Mouse (Mus musculus): ENCODE measurements around the gene Smg9.
A peak's percentile ranks its signal among the peaks of the same experiment; 100 is the strongest.

Smg9 gene

GRCm38 (mm10) chr7:24441785-24442184, 42.4 kb downstream of the Smg9 start:
- peak; percentile 50 for DNase-seq (ENCODE audit: low read depth, low spot score)

GRCm38 (mm10) chr7:24442313-24442712, 42.9 kb downstream of the Smg9 start:
- DNase-seq (ENCODE audit: low read depth, low spot score): no peak

DNA sequence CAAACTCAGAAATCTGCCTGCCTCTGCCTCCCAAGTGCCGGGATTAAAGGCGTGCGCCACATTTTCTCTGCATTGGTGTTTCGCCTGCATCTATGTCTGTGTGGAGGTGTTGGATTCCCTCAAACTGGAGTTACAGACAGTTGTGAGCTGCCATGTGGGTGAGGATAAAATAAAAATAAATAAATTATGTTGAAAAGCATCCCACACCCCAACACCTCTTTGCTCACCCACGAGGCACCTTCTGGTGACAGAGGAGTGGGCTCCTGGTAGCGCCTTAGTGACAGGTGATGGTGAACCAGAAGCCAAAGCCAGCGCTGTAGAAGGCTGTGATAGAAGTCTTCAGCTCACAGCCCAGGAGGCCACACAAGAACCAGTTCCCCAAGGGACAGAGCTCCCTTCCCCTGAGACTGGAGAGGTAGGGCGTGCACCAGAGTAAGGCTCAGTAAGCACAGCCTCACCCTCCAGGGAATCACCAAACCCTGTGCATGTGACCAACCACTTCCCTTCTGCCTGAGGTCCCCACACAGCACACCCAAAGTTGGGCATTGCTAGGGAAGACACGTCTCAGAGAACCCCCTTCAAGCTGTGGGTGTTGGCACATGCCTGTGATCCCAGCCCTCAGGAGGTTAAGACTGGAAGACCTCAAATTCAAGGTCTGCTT, 46.0 kb downstream of the Smg9 start:
- no peak for DNase-seq (ENCODE audit: low read depth, low spot score)

DNA sequence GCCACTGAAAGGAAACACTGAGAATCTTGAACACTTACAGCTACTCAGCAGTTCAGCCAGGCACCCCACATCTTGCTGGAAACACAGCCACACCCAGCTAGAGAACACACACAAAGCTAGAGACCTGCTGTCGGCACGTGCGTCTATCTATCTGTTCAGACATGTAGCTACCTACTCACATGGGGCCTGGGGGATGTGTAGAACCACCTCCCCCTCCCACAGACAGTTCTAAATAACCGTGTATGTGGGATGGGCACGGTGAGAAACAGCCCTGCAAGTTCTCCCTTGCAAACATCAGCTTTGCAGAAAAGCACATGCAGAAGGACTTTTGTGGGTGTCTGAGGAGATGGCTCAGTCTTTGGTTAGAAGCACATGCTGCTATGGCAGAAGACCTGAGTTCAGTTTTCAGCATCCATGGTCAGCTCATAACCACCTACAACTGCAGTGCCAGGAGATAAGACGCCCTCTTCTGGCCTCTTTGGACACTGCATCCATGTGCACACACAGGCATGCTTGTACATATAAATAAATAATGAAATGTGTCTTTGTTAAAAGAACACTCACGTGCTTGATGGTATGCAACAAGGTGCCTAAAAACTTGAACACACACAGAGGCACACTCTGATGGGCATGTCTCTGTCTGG, 47.4 kb downstream of the Smg9 start:
- no peak for DNase-seq (ENCODE audit: low read depth, low spot score)

GRCm38 (mm10) chr7:24448782-24449517, 49.5 kb downstream of the Smg9 start:
- no peak for DNase-seq (ENCODE audit: low read depth, low spot score)

DNA sequence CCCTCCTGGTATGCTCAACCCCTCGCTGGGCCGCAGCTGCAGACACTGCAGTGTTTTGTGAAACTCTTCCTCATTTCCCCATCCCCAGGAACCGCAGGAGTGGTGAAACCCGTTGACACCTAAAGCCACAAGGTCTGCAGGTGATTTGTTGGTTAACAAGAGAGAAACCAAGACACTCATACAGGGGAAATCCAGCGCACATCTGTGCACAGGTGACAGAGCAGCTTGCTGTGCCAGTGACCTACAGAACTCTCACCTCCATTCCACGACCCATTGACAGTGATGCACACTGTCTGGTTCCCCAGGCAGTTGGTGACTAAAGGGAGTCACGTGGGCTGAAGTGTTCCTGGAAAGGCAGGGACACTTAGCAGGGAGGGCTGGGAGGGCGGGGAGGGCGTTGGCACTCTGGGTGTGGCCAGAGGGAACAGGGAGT, 51.2 kb downstream of the Smg9 start:
- DNase-seq (ENCODE audit: low read depth, low spot score): no peak

DNA sequence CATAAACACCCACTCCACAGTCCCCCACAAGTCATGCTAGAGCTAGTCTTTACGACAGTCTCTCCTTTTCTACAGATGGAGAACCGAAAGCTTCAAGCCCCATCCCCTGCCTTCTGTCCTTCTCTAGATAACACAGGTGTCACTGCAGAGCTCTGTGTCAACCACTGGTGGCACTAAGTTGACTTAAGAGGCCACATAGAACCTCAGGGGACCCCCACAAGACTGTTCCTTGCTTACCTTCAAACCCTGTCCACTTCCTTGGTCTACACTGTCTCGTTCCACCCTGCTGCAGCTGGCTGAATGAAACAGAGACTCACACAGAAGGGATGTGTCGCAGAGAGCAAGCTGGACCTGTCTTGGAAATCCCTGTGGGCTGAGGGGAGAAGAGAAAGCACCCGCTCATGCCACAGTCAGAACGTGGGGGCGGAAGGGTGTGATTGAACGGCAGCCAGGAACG, 52.5 kb downstream of the Smg9 start, which contains the start of gene Irgc1:
Gene Irgc1, minus strand, starts transcription at position 443 of the 457 bp plus-strand sequence.
- no peak for DNase-seq (ENCODE audit: low read depth, low spot score)

DNA sequence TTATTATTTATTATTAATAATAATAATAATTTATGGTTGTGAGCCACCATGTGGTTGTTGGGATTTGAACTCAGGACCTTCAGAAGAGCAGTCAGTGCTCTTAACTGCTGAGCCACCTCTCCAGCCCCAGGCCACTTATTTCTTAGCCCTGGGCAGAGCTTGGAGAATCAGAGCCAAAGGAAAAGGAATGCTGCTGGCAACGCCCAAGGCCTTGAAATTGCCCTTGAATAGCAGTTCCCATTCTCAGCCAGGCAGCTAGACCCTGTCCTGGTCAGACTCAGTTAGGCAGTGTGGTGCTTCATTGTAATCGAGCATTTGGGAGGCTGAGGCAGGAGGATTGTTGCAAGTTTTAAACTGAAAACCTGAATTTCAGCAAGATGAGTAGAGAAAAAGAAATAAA, 54.8 kb downstream of the Smg9 start:
- no peak for DNase-seq (ENCODE audit: low read depth, low spot score)

GRCm38 (mm10) chr7:24455726-24456125, 56.3 kb downstream of the Smg9 start:
- DNase-seq (ENCODE audit: low read depth, low spot score): no peak

DNA sequence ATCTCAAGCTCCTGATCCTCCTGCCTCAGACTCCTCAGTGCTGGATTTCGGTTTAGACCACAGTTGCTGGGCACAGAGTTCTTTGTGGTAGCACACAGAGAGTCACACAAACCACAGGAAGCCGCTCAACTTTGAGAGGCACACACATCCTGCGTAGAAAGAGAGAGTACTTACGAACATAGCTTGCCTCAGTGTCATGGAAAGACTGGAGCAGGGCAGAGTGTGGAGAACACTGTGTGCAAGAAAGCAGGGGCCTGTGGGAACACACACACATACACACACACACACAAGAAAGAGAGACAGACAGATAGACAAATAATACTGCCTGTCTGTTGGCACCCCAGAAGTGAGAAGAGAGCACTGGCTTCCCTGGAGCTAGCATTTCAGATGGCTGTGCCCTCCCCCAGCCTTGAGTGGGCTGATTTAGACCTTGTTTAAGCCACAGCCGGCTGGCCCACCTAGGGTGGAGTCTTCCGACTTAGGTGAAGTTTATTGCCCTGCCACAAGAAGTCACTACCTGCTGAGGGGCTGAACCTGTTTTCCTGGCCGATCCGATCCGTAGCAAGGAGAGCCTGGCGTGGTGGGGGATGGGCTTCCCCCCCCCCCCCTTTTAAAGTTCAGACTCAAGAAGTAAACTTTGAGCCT, 58.4 kb downstream of the Smg9 start:
- no peak for DNase-seq (ENCODE audit: low read depth, low spot score)

DNA sequence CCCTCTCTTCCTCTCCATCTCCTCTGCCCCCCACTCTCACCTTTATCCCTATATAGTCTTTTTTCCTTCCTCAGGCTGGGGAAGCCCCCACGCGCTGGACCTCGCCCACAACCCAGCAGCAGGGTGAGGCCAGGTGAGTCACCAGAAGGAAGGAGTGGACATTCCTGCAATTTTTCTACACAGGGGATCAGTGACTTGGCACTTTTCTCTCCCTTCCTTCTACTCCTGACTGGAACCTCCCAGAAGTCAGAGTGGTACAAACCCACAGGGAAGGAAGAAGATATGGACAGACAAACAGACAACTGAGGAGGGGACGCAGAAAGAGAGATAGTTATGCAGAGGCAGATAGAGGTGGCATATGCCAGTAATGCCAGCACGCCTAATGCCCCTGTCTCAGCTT, 60.0 kb downstream of the Smg9 start:
- no peak for DNase-seq (ENCODE audit: low read depth, low spot score)

DNA sequence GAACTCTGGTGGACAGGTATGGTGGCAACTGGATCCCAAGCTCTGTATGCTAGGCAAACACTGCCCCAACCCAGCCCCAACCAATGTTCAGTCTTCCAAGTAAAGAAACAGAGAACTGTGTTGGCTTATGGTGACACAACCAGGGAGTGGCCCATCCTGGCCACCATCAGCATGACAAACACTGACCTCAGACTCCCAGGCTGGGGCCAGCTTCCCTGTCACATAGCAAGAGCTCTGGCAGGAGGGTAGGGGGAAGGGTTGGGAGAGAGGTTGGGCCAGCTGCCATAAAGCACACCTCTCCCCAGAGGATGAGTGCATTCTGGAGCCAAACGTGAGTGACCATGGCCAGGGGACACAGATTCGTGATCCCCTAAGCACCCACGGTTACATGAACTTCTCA, 60.4 kb downstream of the Smg9 start:
- DNase-seq (ENCODE audit: low read depth, low spot score): no peak

GRCm38 (mm10) chr7:24461376-24462051, 62.1 kb downstream of the Smg9 start:
- DNase-seq (ENCODE audit: low read depth, low spot score): no peak

DNA sequence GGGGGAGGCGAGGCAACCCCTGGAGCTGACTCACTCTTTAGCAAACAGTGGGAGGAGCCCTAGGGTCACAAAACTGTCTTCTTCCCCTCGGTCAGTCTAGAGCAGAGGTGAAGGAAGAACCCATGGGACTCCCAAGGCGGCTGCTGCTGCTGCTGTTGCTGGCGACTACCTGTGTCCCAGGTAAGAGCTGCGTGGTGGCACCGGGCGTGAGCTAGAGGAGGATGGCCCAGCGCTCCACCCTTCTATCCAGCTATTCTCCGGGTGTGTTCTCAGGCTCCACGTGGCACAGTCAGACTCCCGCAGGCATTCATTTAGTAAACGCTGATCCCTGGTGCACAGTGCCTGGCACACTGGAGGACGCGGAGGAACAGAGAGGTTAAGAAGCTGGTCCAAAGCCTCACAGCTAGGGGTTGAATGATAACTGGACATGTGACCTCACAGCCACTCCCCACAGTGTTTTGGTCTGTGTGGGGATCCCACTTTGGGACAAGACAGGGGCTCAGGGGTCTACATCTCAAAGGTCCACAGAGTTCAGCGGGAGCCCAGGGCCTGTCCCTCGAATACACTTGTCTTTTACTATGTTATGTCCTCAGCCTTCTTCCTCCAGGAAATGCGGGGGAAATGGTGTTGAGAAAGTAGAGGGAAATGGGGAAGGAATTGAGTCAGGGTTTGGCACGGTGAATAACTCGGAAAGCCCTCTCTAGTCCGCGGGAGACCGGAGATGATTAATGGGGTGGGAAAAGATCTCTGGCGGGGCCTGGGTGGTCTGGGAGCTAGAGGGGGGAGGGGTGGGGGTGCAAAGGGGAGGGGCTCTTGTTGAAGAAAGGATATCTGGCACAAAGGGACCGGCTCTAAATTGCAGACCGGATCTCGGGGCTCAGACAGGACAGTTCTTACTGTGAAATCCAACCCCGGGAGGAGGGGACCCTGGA, 63.2 kb downstream of the Smg9 start, which contains the start of gene Plaur:
Gene Plaur, plus strand, starts transcription at position 97 of the 932 bp plus-strand sequence.
- no peak for DNase-seq (ENCODE audit: low read depth, low spot score)

DNA sequence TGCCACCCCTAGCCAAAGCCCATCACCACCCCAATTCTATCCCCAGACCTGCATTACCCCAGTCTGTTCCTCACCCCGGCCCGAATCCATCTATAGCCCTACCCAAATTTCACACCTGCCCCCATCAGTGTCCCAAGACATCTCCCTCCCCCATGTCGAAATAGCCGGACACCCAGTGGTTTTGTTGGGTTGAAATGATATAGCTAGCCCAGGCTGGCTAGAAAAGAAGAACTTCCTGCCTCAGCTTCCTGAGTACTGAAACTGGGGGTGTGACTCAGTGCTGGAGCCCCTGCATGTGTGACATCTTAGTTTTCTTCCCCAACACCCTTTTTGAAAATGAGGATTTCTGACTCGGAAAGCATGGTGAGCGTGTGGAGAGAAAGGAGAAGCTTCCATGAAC, 67.4 kb downstream of the Smg9 start:
- no peak for DNase-seq (ENCODE audit: low read depth, low spot score)

- DNase-seq (ENCODE audit: low read depth, low spot score): no peak
These were observed 68.5 kb downstream of the Smg9 start for GRCm38 (mm10) chr7:24467886-24468285.

GRCm38 (mm10) chr7:24469126-24469525, 69.7 kb downstream of the Smg9 start:
- DNase-seq (ENCODE audit: low read depth, low spot score): no peak

GRCm38 (mm10) chr7:24470356-24470755, 70.9 kb downstream of the Smg9 start:
- DNase-seq (ENCODE audit: low read depth, low spot score): no peak

Measured in retina, postnatal 7 days (tissue).